Mouse (Mus musculus) bone marrow, adult 2 months (tissue): ENCODE data around the gene H6pd. TPM values are rescaled to one million over a fixed set of nuclear protein-coding genes. Genes with fewer than 3 reads are reported as not detected.
A peak's percentile ranks its signal among the peaks of the same experiment; 100 is the strongest.

Experiments used
- H3K27ac ChIP-seq: fragments of 200-500 bp; 2 replicates; pipeline ENCODE4 v1.5.1; 2012; ENCODE audit warnings: low read depth, mild to moderate bottlenecking, control low read depth, inconsistent platforms, low read length; ENCODE audit not compliant: control insufficient read depth, poor library complexity, insufficient read depth
- H3K4me1 ChIP-seq: fragments of 200-500 bp; 2 replicates; pipeline ENCODE4 v1.6.1; 2011; ENCODE audit warnings: low read length; ENCODE audit not compliant: control insufficient read depth, insufficient read depth
- H3K4me3 ChIP-seq: fragments of 200-500 bp; replicated peaks from 2 replicates; pipeline ENCODE3; 2011; ENCODE audit warnings: mild to moderate bottlenecking, low read depth, low read length, control low read depth; ENCODE audit not compliant: control insufficient read depth
- CTCF ChIP-seq: fragments of 200-500 bp; IDR thresholded peaks from 2 replicates; pipeline ENCODE4 v1.5.1; 2011; ENCODE audit warnings: low read length, control low read depth; ENCODE audit not compliant: control insufficient read depth, insufficient read depth
- POLR2A ChIP-seq: fragments of 200-500 bp; IDR thresholded peaks from 2 replicates; pipeline ENCODE4 v1.6.1; 2011; ENCODE audit warnings: low read depth, mild to moderate bottlenecking, control low read depth, low read length, borderline replicate concordance; ENCODE audit not compliant: control insufficient read depth
- WGBS: fragments of 180-500 bp; shearing (Covaris S2); methylation state at CpG from one replicate; pipeline ENCODE4 v1.1.7; 2018; 5-methylcytosine and 5-hydroxymethylcytosine counted together
- polyA plus RNA-seq: library from polyadenylated mRNA; stranded (reverse); fragments of >200 nt; gene quantifications from 2 replicates; pipeline ENCODE4 v1.2.4, GENCODE M21; 2011; ENCODE audit warnings: low replicate concordance; ENCODE audit not compliant: missing spikeins, insufficient read depth, insufficient read length

The H6pd gene
- polyA plus RNA-seq, 1 experiment: 7.2 TPM

DNA sequence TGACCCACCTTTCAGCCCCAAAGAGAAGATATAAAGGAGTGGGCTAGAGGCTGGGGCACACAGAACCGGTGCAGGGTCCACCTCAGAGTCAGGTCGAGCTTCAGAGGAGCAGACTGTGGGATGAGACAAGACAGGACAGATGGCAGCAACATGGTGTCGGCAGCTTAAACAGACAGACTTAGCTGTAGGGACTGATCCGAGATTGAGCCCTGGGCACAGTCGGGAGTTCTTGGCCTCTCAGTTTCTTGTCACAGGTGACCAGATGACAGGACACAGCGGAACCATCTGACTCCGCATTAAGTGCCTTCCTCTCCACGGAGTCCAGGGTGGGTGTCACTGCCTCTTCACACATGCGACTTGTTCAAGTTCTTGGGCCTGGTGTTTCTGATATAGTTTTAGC, 41.9 kb downstream of the H6pd start:
- TF ChIP-seq POLR2A: no peak
- TF ChIP-seq CTCF: no peak
- no peak overlapping the region for H3K4me3 ChIP-seq
- no peak overlapping the region for H3K27ac ChIP-seq
- H3K4me1 ChIP-seq: no peaks in the 10 kb centered on the region
- 89% methylated on average over 9 of the region's 9 CpGs for WGBS

DNA sequence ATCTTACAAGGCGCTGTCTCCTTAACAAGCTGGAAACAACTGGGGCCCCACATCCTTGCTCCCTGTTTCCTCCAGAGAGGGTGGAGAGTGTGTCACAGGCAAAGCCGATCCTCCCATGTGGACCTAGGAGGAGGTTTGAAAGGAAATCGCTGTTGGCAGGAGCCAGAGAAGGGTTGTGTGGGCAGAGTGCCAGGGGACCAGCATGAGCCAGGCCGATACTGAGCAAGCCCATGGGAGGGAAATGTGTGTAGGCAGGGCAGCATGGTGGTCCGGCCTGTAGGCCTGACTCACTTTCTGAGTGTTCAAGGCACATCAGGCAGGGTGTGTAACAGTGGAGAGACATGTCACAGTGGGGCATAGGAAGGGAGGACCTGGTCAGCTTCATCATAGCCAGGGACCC, 42.6 kb downstream of the H6pd start:
- TF ChIP-seq CTCF: no peak
- no peak for TF ChIP-seq POLR2A
- 50% methylated on average over 5 of the region's 5 CpGs for WGBS
- Histone ChIP-seq H3K27ac (no peak overlapping the region), H3K4me1 (no peaks in the 10 kb centered on the region), H3K4me3 (no peak overlapping the region)

DNA sequence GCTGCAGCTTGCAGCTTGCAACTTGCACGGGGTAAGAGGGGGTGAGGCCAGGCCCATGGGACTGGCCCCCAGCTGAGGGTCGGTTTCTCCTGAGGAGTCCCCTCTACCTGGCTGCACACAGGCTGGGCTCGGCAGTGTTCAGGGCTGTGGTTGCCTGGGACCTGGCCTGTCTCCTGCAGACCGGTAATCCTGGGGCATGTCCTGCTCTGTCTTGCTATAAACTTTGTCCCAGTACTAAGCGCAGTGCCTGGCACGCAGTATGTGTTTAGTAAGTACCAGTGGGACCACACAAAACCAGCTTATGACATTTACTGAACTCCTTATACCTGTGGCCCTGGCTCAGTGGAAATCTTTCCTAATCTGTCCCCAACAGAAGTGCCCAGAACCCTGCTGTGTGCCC, 43.2 kb downstream of the H6pd start:
- WGBS: 81% methylated on average over 6 of the region's 6 CpGs
- Histone ChIP-seq H3K27ac (no peak overlapping the region), H3K4me1 (no peaks in the 10 kb centered on the region), H3K4me3 (no peak overlapping the region)
- TF ChIP-seq POLR2A: no peak

DNA sequence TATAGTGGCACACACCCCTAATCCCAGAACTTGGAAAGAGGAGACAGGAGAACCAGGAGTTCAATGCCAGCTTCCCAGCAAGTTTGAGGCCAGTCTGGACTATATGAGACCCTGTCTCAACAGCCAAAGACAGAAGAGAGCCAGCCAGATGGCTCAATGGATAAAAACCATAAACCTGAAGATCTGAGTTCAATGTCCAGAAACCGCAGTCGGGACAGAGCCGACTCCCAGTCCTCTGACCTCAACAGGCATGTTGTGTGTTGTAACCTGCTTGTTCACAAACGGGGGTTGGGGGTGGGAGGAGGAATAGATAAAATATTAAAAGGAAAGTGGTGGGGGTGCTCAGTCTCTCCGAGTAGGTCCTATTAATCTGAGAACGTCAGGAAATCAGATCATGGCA, 43.6 kb downstream of the H6pd start:
- TF ChIP-seq CTCF (no peak), POLR2A (no peak)
- 73% methylated on average over 6 of the region's 6 CpGs for WGBS
- Histone ChIP-seq H3K4me3 (no peak overlapping the region), H3K4me1 (no peaks in the 10 kb centered on the region), H3K27ac (no peak overlapping the region)

DNA sequence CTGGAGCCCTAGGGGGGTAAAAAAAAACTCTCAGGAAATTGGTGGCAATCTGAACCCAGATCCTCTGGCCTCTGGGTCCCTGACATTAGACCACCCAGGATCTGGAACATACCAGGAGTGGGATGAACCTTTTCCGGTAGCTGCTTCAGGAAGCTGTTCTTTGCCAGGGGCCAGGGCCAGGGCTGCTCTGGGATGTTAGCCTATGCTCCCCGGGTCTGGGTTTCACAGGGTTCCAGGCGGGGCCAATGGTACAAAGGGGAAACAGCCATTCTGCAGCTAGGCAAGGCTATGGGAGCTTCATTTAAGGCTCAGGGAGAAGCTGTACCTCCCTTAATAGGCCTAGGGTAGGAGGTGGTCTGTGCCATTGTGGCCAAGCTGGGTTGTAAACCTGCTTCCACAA, 44.1 kb downstream of the H6pd start:
- Histone ChIP-seq H3K4me1 (no peaks in the 10 kb centered on the region), H3K4me3 (no peak overlapping the region), H3K27ac (no peak overlapping the region)
- TF ChIP-seq POLR2A (no peak), CTCF (no peak)
- 64% methylated on average over 3 of the region's 3 CpGs for WGBS

DNA sequence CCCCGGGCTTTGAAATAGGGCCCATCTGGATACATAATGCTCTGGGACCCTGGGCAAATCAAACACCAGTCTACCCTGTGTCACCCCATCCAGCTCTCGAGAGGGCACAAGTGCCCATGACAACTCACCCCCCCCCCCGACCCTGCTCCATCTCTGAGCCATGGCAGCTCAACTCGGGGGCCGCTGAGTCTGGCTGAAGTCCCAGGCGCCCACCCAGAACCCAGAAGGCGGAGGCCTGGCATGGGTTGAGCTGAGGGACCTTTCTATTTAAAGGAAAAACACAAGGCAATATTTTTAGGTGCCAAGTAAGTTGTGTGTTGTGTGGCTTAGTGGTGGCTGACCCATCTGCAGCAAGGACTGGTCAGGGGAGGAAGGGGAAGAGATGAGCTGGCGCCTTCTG, 44.5 kb downstream of the H6pd start:
- no peak for TF ChIP-seq POLR2A
- TF ChIP-seq CTCF: no peak
- WGBS: 79% methylated on average over 8 of the region's 8 CpGs
- Histone ChIP-seq H3K27ac (no peak overlapping the region), H3K4me3 (no peak overlapping the region), H3K4me1 (no peaks in the 10 kb centered on the region)

DNA sequence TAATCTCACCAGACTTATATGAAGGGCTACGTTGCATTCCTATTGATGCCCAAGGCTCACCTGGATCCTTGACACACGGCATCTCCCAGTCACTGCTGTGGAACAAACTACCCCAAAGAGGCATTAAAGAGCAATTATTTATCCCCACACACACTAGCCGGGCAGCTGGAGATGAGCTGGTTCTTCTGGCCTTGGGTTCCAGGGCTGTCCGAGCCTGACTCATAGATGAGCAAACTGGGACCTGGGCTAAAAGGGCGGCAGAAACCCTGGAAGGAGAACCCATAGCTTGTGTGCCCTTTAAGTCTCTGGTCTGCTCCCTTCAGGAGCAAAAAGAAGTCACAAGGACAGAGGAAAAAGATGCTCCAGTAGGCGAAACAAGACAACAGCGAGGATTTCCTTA, 48.4 kb downstream of the H6pd start:
- Histone ChIP-seq H3K4me3 (no peak overlapping the region), H3K4me1 (no peaks in the 10 kb centered on the region), H3K27ac (no peak overlapping the region)
- 87% methylated on average over 7 of the region's 7 CpGs for WGBS
- no peak for TF ChIP-seq POLR2A
- no peak for TF ChIP-seq CTCF

DNA sequence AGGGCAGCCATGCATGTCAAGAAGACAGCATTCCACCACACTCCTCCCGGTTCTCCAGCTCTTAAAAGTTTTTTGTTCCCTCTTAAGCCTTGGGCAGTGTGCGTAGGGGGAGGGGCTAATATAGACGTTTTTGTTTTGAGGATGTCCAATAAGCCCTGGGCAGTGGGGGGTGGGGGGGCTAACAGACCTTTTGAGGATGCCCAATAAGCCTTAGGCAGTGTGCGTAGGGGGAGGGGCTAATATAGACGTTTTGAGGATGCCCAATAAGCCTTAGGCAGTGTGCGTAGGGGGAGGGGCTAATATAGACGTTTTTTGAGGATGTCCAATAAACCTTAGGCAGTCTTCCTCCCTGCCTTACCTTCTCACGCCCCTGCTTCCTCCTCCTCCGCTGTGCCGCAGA, 49.0 kb downstream of the H6pd start:
- WGBS: 52% methylated on average over 10 of the region's 10 CpGs

DNA sequence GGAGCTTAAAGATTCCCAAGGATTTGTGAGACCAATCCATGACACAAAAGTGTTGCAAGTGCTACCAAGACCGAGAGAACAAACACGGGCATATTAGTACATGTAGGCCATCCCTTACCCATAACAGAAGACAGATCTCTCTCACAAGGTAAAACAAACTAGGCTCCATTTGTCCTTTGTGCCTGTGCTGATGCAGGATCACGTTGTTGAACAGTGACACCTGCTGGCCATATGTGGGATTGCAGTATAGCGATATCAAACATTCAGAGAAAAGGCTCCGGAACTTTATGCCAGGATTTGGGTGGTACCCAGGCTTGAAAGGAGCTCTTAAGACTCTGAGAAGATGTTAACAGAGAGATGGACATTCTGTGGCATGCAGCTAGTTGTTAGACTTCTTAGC, 50.3 kb downstream of the H6pd start:
- peak; percentile 71 for TF ChIP-seq CTCF
- no peak for TF ChIP-seq POLR2A
- H3K27ac ChIP-seq: no peak overlapping the region
- no peak overlapping the region for H3K4me3 ChIP-seq
- H3K4me1 ChIP-seq: no peaks in the 10 kb centered on the region
- whole genome bisulfite sequencing: 3% methylated on average over 5 of the region's 5 CpGs

More for the DNA sequence above, 49.0 kb downstream of the H6pd start:
- no peak overlapping the region for H3K4me3 ChIP-seq
- H3K27ac ChIP-seq: no peak overlapping the region
- no peaks in the 10 kb centered on the region for H3K4me1 ChIP-seq
- TF ChIP-seq POLR2A: no peak
- no peak for TF ChIP-seq CTCF

DNA sequence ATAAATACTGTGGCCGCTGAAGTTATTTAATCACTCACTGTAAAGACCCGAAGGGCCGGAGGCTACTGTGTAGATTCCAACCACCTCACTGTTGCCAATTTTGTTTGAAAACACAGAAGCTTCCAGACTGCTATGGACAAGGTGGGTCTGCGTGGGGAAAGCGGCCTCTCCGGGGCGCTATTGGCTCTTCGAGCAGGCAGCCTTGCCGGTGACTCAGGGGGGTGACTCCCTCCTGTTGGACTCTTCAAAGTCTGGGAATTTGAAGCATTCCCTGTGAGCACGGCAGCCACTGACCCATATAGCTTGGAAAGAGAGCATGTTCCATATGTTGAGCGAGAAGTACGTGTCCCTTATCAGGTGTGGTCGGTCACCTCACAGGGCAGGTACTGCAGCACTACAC, 52.8 kb downstream of the H6pd start:
- H3K27ac ChIP-seq: no peak overlapping the region
- H3K4me1 ChIP-seq: no peaks in the 10 kb centered on the region
- TF ChIP-seq CTCF: no peak
- TF ChIP-seq POLR2A: no peak
- no peak overlapping the region for H3K4me3 ChIP-seq
- WGBS: 45% methylated on average over 13 of the region's 13 CpGs
